Mouse (Mus musculus): ENCODE results near the gene Crip2.

DNA sequence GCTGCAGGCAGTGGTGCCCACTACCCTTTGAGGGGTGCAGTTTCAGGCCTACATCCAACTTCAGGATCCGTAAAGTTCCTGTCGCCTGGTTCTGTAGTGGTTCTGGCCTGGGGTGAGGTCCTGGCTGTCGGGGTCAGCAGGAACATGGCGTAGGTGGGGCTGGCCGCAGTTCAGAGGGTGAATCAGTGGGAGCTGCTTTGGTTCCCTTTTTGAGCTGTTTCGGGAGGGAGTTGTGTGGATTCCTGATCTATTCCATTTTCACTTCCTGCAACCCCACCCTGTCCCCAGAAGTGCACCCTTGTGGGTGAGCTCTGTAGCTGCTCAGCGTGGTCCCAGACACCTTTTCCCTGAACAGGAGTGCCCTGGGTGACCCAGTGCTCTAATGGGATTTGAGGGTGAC, 13.9 kb downstream of the Crip2 start:
- TF ChIP-seq CTCF (IDR thresholded peaks at IDR 0.05; ENCODE audit: low read depth): no peak
- no peak for TF ChIP-seq EP300 (optimal IDR thresholded peaks at IDR 0.05)
